Comparison of ENCODE assay signal across 21 mouse cellular contexts in the genomic region with DNA sequence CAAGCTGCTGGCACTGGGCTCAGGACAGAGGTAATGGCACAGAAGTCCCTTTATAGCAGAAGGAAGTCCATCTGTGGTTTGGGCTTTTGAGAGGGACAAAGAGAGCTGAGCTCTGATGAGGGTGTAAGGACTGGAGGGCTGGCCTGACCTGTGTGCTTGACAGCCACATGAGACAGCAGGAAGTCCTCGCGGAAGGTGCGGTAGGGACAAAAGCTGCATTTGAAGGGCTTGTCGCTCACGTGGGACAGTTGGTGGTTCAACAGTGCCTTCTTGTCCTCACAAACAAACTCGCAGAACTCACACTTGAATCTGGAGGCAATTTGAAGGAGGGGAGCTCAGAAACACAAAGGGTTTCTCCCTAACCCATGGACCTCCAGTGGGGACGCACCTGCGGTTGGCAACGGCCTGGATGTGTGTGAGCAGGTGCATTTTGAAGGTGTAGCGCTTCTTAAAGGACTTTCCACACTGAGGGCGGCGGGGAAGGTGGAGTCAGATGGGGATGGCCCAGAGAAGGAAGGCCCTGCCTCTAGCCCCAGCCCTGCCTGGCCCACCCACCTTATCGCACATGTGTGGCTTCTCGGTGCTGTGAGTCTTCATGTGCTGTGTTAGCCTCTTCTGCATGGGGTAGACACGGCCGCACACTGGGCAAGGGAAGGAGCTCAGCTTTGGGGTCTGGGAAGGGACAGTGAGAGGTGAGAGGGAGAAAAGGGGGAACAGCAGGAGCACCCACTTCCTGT. TPM values are rescaled to one million over a fixed set of nuclear protein-coding genes. Genes with fewer than 3 reads are reported as not detected.
DNase-seq lines count a peak whose midpoint lies in the region; ATAC-seq and TF ChIP-seq lines count a peak whose summit lies in the region.
"Had no signal": no experiment of that assay in that cellular context is flagged by ENCODE, and none has a peak within 500 bp of the region (broad histone marks: within the 10 kb centered on the region; RNA-seq: fewer than 3 reads in every experiment).

No protein-coding gene starts in this region.

- TF ChIP-seq CTCF in thymus, adult 2 months (IDR thresholded peaks at IDR 0.05; ENCODE audit: borderline replicate concordance, control insufficient read depth, extremely low read depth, insufficient read depth, low read length, poor library complexity) = no peak
- TF ChIP-seq CTCF in liver, embryonic 14.5 days (IDR thresholded peaks at IDR 0.05; ENCODE audit: low read depth) = no peak

- no peak for TF ChIP-seq POLR2A in thymus, adult 2 months (IDR thresholded peaks at IDR 0.05; ENCODE audit: control insufficient read depth, extremely low read depth, insufficient read depth, low read length, poor library complexity)

- DNase-seq in embryonic facial prominence, embryonic 10.5 days (ENCODE audit: low spot score) = no peak
- peak; percentile 30 for DNase-seq in thymus, adult 2 months
- DNase-seq in thymus, adult 18-20 months = no peak
- no peak for DNase-seq in liver, embryonic 14.5 days (ENCODE audit: low read depth in 3 of 3, low spot score in 3 of 3)
- peak; percentile 51 for DNase-seq in thymus, postnatal 4 days
- DNase-seq in adrenal gland, adult 2 months = no peak
- DNase-seq in forebrain, embryonic 11.5 days (ENCODE audit: low spot score) = no peak
- DNase-seq: adrenal gland, adult 8-10 months; cerebellum, adult 9-11 months; forebrain, postnatal 0 days; gastrocnemius, postnatal 36 days; heart, postnatal 36 days; lung, adult 2 months; lung, postnatal 36 days had no signal

- no peak overlapping the region for H3K27ac ChIP-seq in embryonic facial prominence, embryonic 12.5 days
- H3K27ac ChIP-seq in embryonic facial prominence, embryonic 10.5 days (replicated peaks) = no peak overlapping the region
- peak overlapping the region; percentile 52; the same call in 1 of the 2 replicates for H3K27ac ChIP-seq in thymus, adult 2 months (ENCODE audit: control insufficient read depth, insufficient read depth, low read length)
- H3K27ac ChIP-seq in liver, embryonic 14.5 days = no peak overlapping the region
- H3K27ac ChIP-seq in forebrain, embryonic 11.5 days (ENCODE audit: low read depth, low read length) = no peak overlapping the region
- H3K27ac ChIP-seq: embryonic facial prominence, embryonic 13.5 days; hindbrain, embryonic 14.5 days; limb, embryonic 13.5 days; midbrain, embryonic 10.5 days; neural tube, embryonic 12.5 days had no signal

- no peak overlapping the region for H3K4me3 ChIP-seq in embryonic facial prominence, embryonic 12.5 days
- H3K4me3 ChIP-seq in embryonic facial prominence, embryonic 10.5 days = no peak overlapping the region
- no peak overlapping the region for H3K4me3 ChIP-seq in thymus, adult 2 months (ENCODE audit: control insufficient read depth, insufficient read depth, low read length)
- no peak overlapping the region for H3K4me3 ChIP-seq in liver, embryonic 14.5 days (ENCODE audit: insufficient read depth in 1 of 2, low read depth in 2 of 2, low read length in 2 of 2)
- no peak overlapping the region for H3K4me3 ChIP-seq in forebrain, embryonic 11.5 days (ENCODE audit: low read depth, low read length)
- H3K4me3 ChIP-seq: embryonic facial prominence, embryonic 13.5 days; limb, embryonic 13.5 days; midbrain, embryonic 10.5 days; neural tube, embryonic 12.5 days had no signal

- ATAC-seq in embryonic facial prominence, embryonic 12.5 days (ENCODE audit: insufficient number of reproducible peaks, insufficient read depth, low FRiP score, low TSS enrichment) = no peak
- ATAC-seq in liver, embryonic 14.5 days (ENCODE audit: insufficient read depth) = peak; percentile 22; the same call in 1 of the 2 replicates
- ATAC-seq in forebrain, embryonic 11.5 days (replicated peaks; ENCODE audit: low FRiP score) = no peak
- ATAC-seq: forebrain, postnatal 0 days; intestine, embryonic 16.5 days had no signal

- peaks cover 96% of the 10 kb centered on the region for H3K36me3 ChIP-seq in embryonic facial prominence, embryonic 12.5 days
- peaks cover 100% of the 10 kb centered on the region for H3K36me3 ChIP-seq in embryonic facial prominence, embryonic 10.5 days (replicated peaks)
- peaks cover 78% of the 10 kb centered on the region for H3K36me3 ChIP-seq in thymus, adult 2 months (ENCODE audit: control insufficient read depth, insufficient read depth, low read length)
- H3K36me3 ChIP-seq in liver, embryonic 14.5 days (replicated peaks; ENCODE audit: control insufficient read depth, insufficient read depth, low read depth) = peaks cover 87% of the 10 kb centered on the region
- H3K36me3 ChIP-seq in forebrain, embryonic 11.5 days (ENCODE audit: control insufficient read depth, insufficient read depth, low read length) = peaks cover 35% of the 10 kb centered on the region

- H3K4me2 ChIP-seq in embryonic facial prominence, embryonic 12.5 days (replicated peaks) = no peak overlapping the region
- no peak overlapping the region for H3K4me2 ChIP-seq in liver, embryonic 14.5 days (ENCODE audit: low read depth)
- no peak overlapping the region for H3K4me2 ChIP-seq in forebrain, embryonic 11.5 days (ENCODE audit: low read depth, low read length, severe bottlenecking)
- H3K4me2 ChIP-seq: embryonic facial prominence, embryonic 13.5 days; hindbrain, embryonic 14.5 days; limb, embryonic 13.5 days; neural tube, embryonic 12.5 days had no signal

- no peaks in the 10 kb centered on the region for H3K9me3 ChIP-seq in embryonic facial prominence, embryonic 12.5 days
- no peaks in the 10 kb centered on the region for H3K9me3 ChIP-seq in embryonic facial prominence, embryonic 10.5 days
- no peaks in the 10 kb centered on the region for H3K9me3 ChIP-seq in liver, embryonic 14.5 days (ENCODE audit: control insufficient read depth, low read length)
- no peaks in the 10 kb centered on the region for H3K9me3 ChIP-seq in forebrain, embryonic 11.5 days (ENCODE audit: control insufficient read depth, low read length)
- H3K9me3 ChIP-seq: embryonic facial prominence, embryonic 13.5 days; limb, embryonic 13.5 days; midbrain, embryonic 10.5 days; neural tube, embryonic 12.5 days had no signal

- TF ChIP-seq EP300 in liver, embryonic 14.5 days (IDR thresholded peaks at IDR 0.05; ENCODE audit: low read depth) = no peak

- no peaks in the 10 kb centered on the region for H3K27me3 ChIP-seq in embryonic facial prominence, embryonic 12.5 days
- H3K27me3 ChIP-seq in embryonic facial prominence, embryonic 10.5 days (replicated peaks; ENCODE audit: low read depth, poor library complexity, severe bottlenecking) = no peaks in the 10 kb centered on the region
- no peaks in the 10 kb centered on the region for H3K27me3 ChIP-seq in thymus, adult 2 months (ENCODE audit: control insufficient read depth, insufficient read depth, low read length)
- H3K27me3 ChIP-seq in liver, embryonic 14.5 days (ENCODE audit: control insufficient read depth, insufficient read depth, low read length) = no peaks in the 10 kb centered on the region
- H3K27me3 ChIP-seq in forebrain, embryonic 11.5 days (ENCODE audit: control insufficient read depth, insufficient read depth, low read length) = no peaks in the 10 kb centered on the region
- H3K27me3 ChIP-seq: embryonic facial prominence, embryonic 13.5 days; limb, embryonic 13.5 days; neural tube, embryonic 12.5 days had no signal

- H3K9ac ChIP-seq in embryonic facial prominence, embryonic 12.5 days = 0 out of 2 replicates have a peak overlapping the region, but pooled peaks have one; percentile 16
- no peak overlapping the region for H3K9ac ChIP-seq in liver, embryonic 14.5 days (replicated peaks)
- no peak overlapping the region for H3K9ac ChIP-seq in forebrain, embryonic 11.5 days (ENCODE audit: low read length)
- H3K9ac ChIP-seq: embryonic facial prominence, embryonic 13.5 days; forebrain, postnatal 0 days; hindbrain, embryonic 14.5 days; limb, embryonic 13.5 days; neural tube, embryonic 12.5 days had no signal

- WGBS in embryonic facial prominence, embryonic 12.5 days = 95% methylated on average over 16 of the region's 16 CpGs
- 91% methylated on average over 16 of the region's 16 CpGs for WGBS in embryonic facial prominence, embryonic 10.5 days
- 10% methylated on average over 16 of the region's 16 CpGs for WGBS in thymus, adult 2 months
- 80% methylated on average over 16 of the region's 16 CpGs for WGBS in liver, embryonic 14.5 days (ENCODE audit: insufficient replicate concordance)
- 94% methylated on average over 16 of the region's 16 CpGs for WGBS in forebrain, embryonic 11.5 days

- H3K4me1 ChIP-seq in embryonic facial prominence, embryonic 12.5 days = no peaks in the 10 kb centered on the region
- no peaks in the 10 kb centered on the region for H3K4me1 ChIP-seq in embryonic facial prominence, embryonic 10.5 days
- peaks cover 28% of the 10 kb centered on the region for H3K4me1 ChIP-seq in thymus, adult 2 months (replicated peaks; ENCODE audit: control insufficient read depth, insufficient read depth, low read length)
- no peaks in the 10 kb centered on the region for H3K4me1 ChIP-seq in liver, embryonic 14.5 days (replicated peaks; ENCODE audit: control insufficient read depth in 2 of 2, insufficient read depth in 2 of 2, low read length in 1 of 2)
- no peaks in the 10 kb centered on the region for H3K4me1 ChIP-seq in forebrain, embryonic 11.5 days (replicated peaks; ENCODE audit: control insufficient read depth, insufficient read depth, low read length)
- H3K4me1 ChIP-seq: embryonic facial prominence, embryonic 13.5 days; limb, embryonic 13.5 days; neural tube, embryonic 12.5 days had no signal

RNA-seq across cellular contexts. Expression of gene Zfp335, which starts 11.7 kb away (rescaled TPM):
- 16.9 and 17.4 TPM in 2 replicates for polyA plus RNA-seq in embryonic facial prominence, embryonic 12.5 days (2016; fragmentation: Nextera tagmentation; extraction: Ambion mirVana)
- polyA plus RNA-seq in embryonic facial prominence, embryonic 10.5 days (2016; fragmentation: Nextera tagmentation; extraction: Ambion mirVana) = 17.4 and 18.2 TPM in 2 replicates
- 92.6 and 99.0 TPM in 2 replicates for polyA plus RNA-seq in thymus, adult 2 months (2012; rRNA removed)
- polyA plus RNA-seq in liver, embryonic 14.5 days (2012; rRNA removed) = 8.8 and 10.1 TPM in 2 replicates
- 4.0 and 5.2 TPM in 2 replicates for polyA plus RNA-seq in liver, embryonic 14.5 days (2014; fragmentation: Nextera tagmentation; extraction: Ambion mirVana)
- 10 to 100 TPM; 16.7 to 21.9 TPM for total RNA-seq in adrenal gland, adult 2 months (2021)
- 37.4 TPM in 2 replicates for polyA plus RNA-seq in adrenal gland, adult 2 months (2012; rRNA removed)
- polyA plus RNA-seq in forebrain, embryonic 11.5 days (2014; fragmentation: Nextera tagmentation; extraction: Ambion mirVana) = 18.0 TPM in 2 replicates

RNA-seq across cellular contexts. Expression of gene Pcif1, which starts 20.8 kb away (rescaled TPM):
- polyA plus RNA-seq in embryonic facial prominence, embryonic 12.5 days (2016; fragmentation: Nextera tagmentation; extraction: Ambion mirVana) = 83.0 and 89.9 TPM in 2 replicates
- polyA plus RNA-seq in embryonic facial prominence, embryonic 10.5 days (2016; fragmentation: Nextera tagmentation; extraction: Ambion mirVana) = 77.2 and 81.2 TPM in 2 replicates
- 79.7 and 87.9 TPM in 2 replicates for polyA plus RNA-seq in thymus, adult 2 months (2012; rRNA removed)
- 19.6 and 20.2 TPM in 2 replicates for polyA plus RNA-seq in liver, embryonic 14.5 days (2012; rRNA removed)
- polyA plus RNA-seq in liver, embryonic 14.5 days (2014; fragmentation: Nextera tagmentation; extraction: Ambion mirVana) = 37.5 and 43.4 TPM in 2 replicates
- 10 to 100 TPM; 45.1 to 51.6 TPM for total RNA-seq in adrenal gland, adult 2 months (2021)
- 66.3 and 67.2 TPM in 2 replicates for polyA plus RNA-seq in adrenal gland, adult 2 months (2012; rRNA removed)
- 81.9 and 84.5 TPM in 2 replicates for polyA plus RNA-seq in forebrain, embryonic 11.5 days (2014; fragmentation: Nextera tagmentation; extraction: Ambion mirVana)

RNA-seq across cellular contexts. Expression of gene Mmp9, which starts 40.7 kb away (rescaled TPM):
- 4.5 and 4.6 TPM in 2 replicates for polyA plus RNA-seq in embryonic facial prominence, embryonic 12.5 days (2016; fragmentation: Nextera tagmentation; extraction: Ambion mirVana)
- 0.28 and 0.77 TPM in 2 replicates for polyA plus RNA-seq in embryonic facial prominence, embryonic 10.5 days (2016; fragmentation: Nextera tagmentation; extraction: Ambion mirVana)
- 29.1 and 31.7 TPM in 2 replicates for polyA plus RNA-seq in thymus, adult 2 months (2012; rRNA removed)
- 0.97 and 1.00 TPM in 2 replicates for polyA plus RNA-seq in liver, embryonic 14.5 days (2012; rRNA removed)
- 0.76 and 1.2 TPM in 2 replicates for polyA plus RNA-seq in liver, embryonic 14.5 days (2014; fragmentation: Nextera tagmentation; extraction: Ambion mirVana)
- total RNA-seq in adrenal gland, adult 2 months (2021) = 1 to 10 TPM; 1.4 to 2.1 TPM
- polyA plus RNA-seq in adrenal gland, adult 2 months (2012; rRNA removed) = 1.6 and 3.4 TPM in 2 replicates
- polyA plus RNA-seq in forebrain, embryonic 11.5 days (2014; fragmentation: Nextera tagmentation; extraction: Ambion mirVana) = 0.71 and 1.0 TPM in 2 replicates

RNA-seq across cellular contexts. Expression of gene Pltp, which starts 42.4 kb away (rescaled TPM):
- polyA plus RNA-seq in embryonic facial prominence, embryonic 12.5 days (2016; fragmentation: Nextera tagmentation; extraction: Ambion mirVana) = 57.8 and 59.4 TPM in 2 replicates
- 36.7 and 40.7 TPM in 2 replicates for polyA plus RNA-seq in embryonic facial prominence, embryonic 10.5 days (2016; fragmentation: Nextera tagmentation; extraction: Ambion mirVana)
- 227 and 263 TPM in 2 replicates for polyA plus RNA-seq in thymus, adult 2 months (2012; rRNA removed)
- polyA plus RNA-seq in liver, embryonic 14.5 days (2012; rRNA removed) = 8.4 and 9.6 TPM in 2 replicates
- 7.6 and 10.0 TPM in 2 replicates for polyA plus RNA-seq in liver, embryonic 14.5 days (2014; fragmentation: Nextera tagmentation; extraction: Ambion mirVana)
- total RNA-seq in adrenal gland, adult 2 months (2021) = 10 to 100 TPM; 21.1 to 36.6 TPM
- 63.9 and 72.0 TPM in 2 replicates for polyA plus RNA-seq in adrenal gland, adult 2 months (2012; rRNA removed)
- polyA plus RNA-seq in forebrain, embryonic 11.5 days (2014; fragmentation: Nextera tagmentation; extraction: Ambion mirVana) = 43.2 and 50.1 TPM in 2 replicates

Comparison
In these comparisons a context has a peak if more than half of its experiments do, and no peak if none do; other contexts are left out.
1. DNase-seq: peak in thymus, adult 2 months (single experiment) and thymus, postnatal 4 days (single experiment); none in embryonic facial prominence, embryonic 10.5 days (single experiment), thymus, adult 18-20 months (0 of 2), liver, embryonic 14.5 days (0 of 3), adrenal gland, adult 2 months (single experiment) and forebrain, embryonic 11.5 days (single experiment).